10 mouse cellular contexts compared by ENCODE assay signal in genomic region chr13:60674911-60675310, GRCm38 (mm10).
DNase-seq lines count a peak whose midpoint lies in the region; ATAC-seq and TF ChIP-seq lines count a peak whose summit lies in the region.
"Had no signal": no experiment of that assay in that cellular context is flagged by ENCODE, and none has a peak within 500 bp of the region (broad histone marks: within the 10 kb centered on the region; RNA-seq: fewer than 3 reads in every experiment).

No protein-coding gene starts in this region.

- DNase-seq in embryo, embryonic 10 days (ENCODE audit: low spot score) = peak; percentile 56
- peak; percentile 54 for DNase-seq in embryonic facial prominence, embryonic 11.5 days (ENCODE audit: low spot score)
- no peak for DNase-seq in liver, postnatal 0 days
- DNase-seq in thymus, postnatal 0 days (ENCODE audit: low spot score) = no peak
- DNase-seq in adrenal gland, adult 2 months = no peak
- DNase-seq: left cerebral cortex, postnatal 4 days had no signal

- no peak for TF ChIP-seq EP300 in liver, postnatal 0 days (IDR thresholded peaks at IDR 0.05; ENCODE audit: low read depth)

- no peaks in the 10 kb centered on the region for H3K4me1 ChIP-seq in embryonic facial prominence, embryonic 11.5 days (ENCODE audit: control insufficient read depth, insufficient read depth, low read length)
- H3K4me1 ChIP-seq in kidney, embryonic 14.5 days (ENCODE audit: control insufficient read depth, insufficient read depth, low read length) = peaks cover 24% of the 10 kb centered on the region
- H3K4me1 ChIP-seq in liver, postnatal 0 days (ENCODE audit: insufficient read depth) = peaks cover 45% of the 10 kb centered on the region
- peaks cover 32% of the 10 kb centered on the region for H3K4me1 ChIP-seq in hindbrain, embryonic 13.5 days (replicated peaks)

- H3K9ac ChIP-seq in embryonic facial prominence, embryonic 11.5 days (replicated peaks; ENCODE audit: low read length) = no peak overlapping the region
- no peak overlapping the region; the same call in 1 of the 2 replicates for H3K9ac ChIP-seq in kidney, embryonic 14.5 days (ENCODE audit: low read depth, low read length)
- no peak overlapping the region for H3K9ac ChIP-seq in liver, postnatal 0 days (replicated peaks)
- H3K9ac ChIP-seq in hindbrain, embryonic 13.5 days = no peak overlapping the region
- H3K9ac ChIP-seq: neural tube, embryonic 13.5 days had no signal

- H3K27me3 ChIP-seq in embryonic facial prominence, embryonic 11.5 days (ENCODE audit: control insufficient read depth, insufficient read depth, low read length) = no peaks in the 10 kb centered on the region
- H3K27me3 ChIP-seq in kidney, embryonic 14.5 days (ENCODE audit: control insufficient read depth, insufficient read depth, low read length) = no peaks in the 10 kb centered on the region
- H3K27me3 ChIP-seq in liver, postnatal 0 days (ENCODE audit: insufficient read depth, low read length) = no peaks in the 10 kb centered on the region
- H3K27me3 ChIP-seq in hindbrain, embryonic 13.5 days = no peaks in the 10 kb centered on the region
- H3K27me3 ChIP-seq: neural tube, embryonic 13.5 days had no signal

- no peak overlapping the region for H3K4me3 ChIP-seq in embryonic facial prominence, embryonic 11.5 days (ENCODE audit: low read depth, low read length)
- H3K4me3 ChIP-seq in kidney, embryonic 14.5 days (ENCODE audit: low read length) = 0 out of 2 replicates have a peak overlapping the region, but pooled peaks have one; percentile 2
- no peak overlapping the region for H3K4me3 ChIP-seq in liver, postnatal 0 days (ENCODE audit: low read depth, low read length)
- no peak overlapping the region for H3K4me3 ChIP-seq in hindbrain, embryonic 13.5 days
- H3K4me3 ChIP-seq: neural tube, embryonic 13.5 days had no signal

- TF ChIP-seq CTCF in liver, postnatal 0 days (IDR thresholded peaks at IDR 0.05; ENCODE audit: low read depth) = no peak

- H3K27ac ChIP-seq in embryonic facial prominence, embryonic 11.5 days (replicated peaks; ENCODE audit: low read depth, low read length) = no peak overlapping the region
- H3K27ac ChIP-seq in kidney, embryonic 14.5 days (ENCODE audit: low read depth, low read length) = peak overlapping the region; percentile 73
- H3K27ac ChIP-seq in liver, postnatal 0 days (ENCODE audit: low read depth) = peak overlapping the region; percentile 69
- no peak overlapping the region for H3K27ac ChIP-seq in hindbrain, embryonic 13.5 days
- H3K27ac ChIP-seq: neural tube, embryonic 13.5 days had no signal

- no peaks in the 10 kb centered on the region for H3K36me3 ChIP-seq in embryonic facial prominence, embryonic 11.5 days (replicated peaks; ENCODE audit: control insufficient read depth, insufficient read depth, low read depth, low read length)
- H3K36me3 ChIP-seq in kidney, embryonic 14.5 days (ENCODE audit: control insufficient read depth, insufficient read depth, low read length) = no peaks in the 10 kb centered on the region
- no peaks in the 10 kb centered on the region for H3K36me3 ChIP-seq in liver, postnatal 0 days (replicated peaks; ENCODE audit: insufficient read depth, low read length)
- H3K36me3 ChIP-seq in hindbrain, embryonic 13.5 days = no peaks in the 10 kb centered on the region
- H3K36me3 ChIP-seq: neural tube, embryonic 13.5 days had no signal

- ATAC-seq in embryonic facial prominence, embryonic 11.5 days (replicated peaks; ENCODE audit: insufficient number of reproducible peaks, low FRiP score, low TSS enrichment, low read depth) = no peak; the same call in 1 of the 2 replicates
- ATAC-seq in kidney, embryonic 14.5 days (ENCODE audit: low FRiP score, low TSS enrichment) = peak; percentile 85
- ATAC-seq in liver, postnatal 0 days = peak; percentile 5
- ATAC-seq in hindbrain, embryonic 13.5 days (ENCODE audit: low FRiP score) = no peak
- ATAC-seq in cerebellum, adult (ENCODE audit: insufficient number of reproducible peaks, low FRiP score, low TSS enrichment) = no peak

- H3K4me2 ChIP-seq in embryonic facial prominence, embryonic 11.5 days (ENCODE audit: low read depth, low read length) = no peak overlapping the region
- peak overlapping the region; percentile 32; the same call in 1 of the 2 replicates for H3K4me2 ChIP-seq in kidney, embryonic 14.5 days (replicated peaks; ENCODE audit: low read depth, low read length)
- H3K4me2 ChIP-seq in liver, postnatal 0 days (ENCODE audit: low read depth, low read length) = no peak overlapping the region
- H3K4me2 ChIP-seq in hindbrain, embryonic 13.5 days = no peak overlapping the region
- H3K4me2 ChIP-seq: neural tube, embryonic 13.5 days had no signal

- WGBS in embryonic facial prominence, embryonic 11.5 days = 28% methylated on average over 9 of the region's 9 CpGs
- WGBS in kidney, embryonic 14.5 days = 2% methylated on average over 9 of the region's 9 CpGs
- 43% methylated on average over 9 of the region's 9 CpGs for WGBS in liver, postnatal 0 days (ENCODE audit: insufficient replicate concordance)
- 60% methylated on average over 9 of the region's 9 CpGs for WGBS in hindbrain, embryonic 13.5 days

- H3K9me3 ChIP-seq in embryonic facial prominence, embryonic 11.5 days (replicated peaks; ENCODE audit: control insufficient read depth, low read length) = no peaks in the 10 kb centered on the region
- no peaks in the 10 kb centered on the region for H3K9me3 ChIP-seq in kidney, embryonic 14.5 days (ENCODE audit: control insufficient read depth, low read length)
- H3K9me3 ChIP-seq in liver, postnatal 0 days (ENCODE audit: low read length) = no peaks in the 10 kb centered on the region
- H3K9me3 ChIP-seq in hindbrain, embryonic 13.5 days = no peaks in the 10 kb centered on the region
- H3K9me3 ChIP-seq: neural tube, embryonic 13.5 days had no signal

Comparison
In these comparisons a context has a peak if more than half of its experiments do, and no peak if none do; other contexts are left out.
1. DNase-seq: peak in embryo, embryonic 10 days (single experiment) and embryonic facial prominence, embryonic 11.5 days (single experiment); none in liver, postnatal 0 days (single experiment), thymus, postnatal 0 days (single experiment) and adrenal gland, adult 2 months (single experiment).
2. ATAC-seq: peak in kidney, embryonic 14.5 days (single experiment) and liver, postnatal 0 days (single experiment); none in embryonic facial prominence, embryonic 11.5 days (single experiment), hindbrain, embryonic 13.5 days (single experiment) and cerebellum, adult (single experiment).
3. H3K27ac ChIP-seq: peak in kidney, embryonic 14.5 days (single experiment) and liver, postnatal 0 days (single experiment); none in embryonic facial prominence, embryonic 11.5 days (single experiment) and hindbrain, embryonic 13.5 days (single experiment).